10 mouse cellular contexts compared by ENCODE assay signal in genomic region chr1:193599163-193599562, GRCm38 (mm10).
DNase-seq lines count a peak whose midpoint lies in the region; TF ChIP-seq lines count a peak whose summit lies in the region.
"Had no signal": no experiment of that assay in that cellular context is flagged by ENCODE, and none has a peak within 500 bp of the region (broad histone marks: within the 10 kb centered on the region; RNA-seq: fewer than 3 reads in every experiment).

No protein-coding gene starts in this region.

- no peak for DNase-seq in cerebellum, adult 2 months
- no peak for DNase-seq in cerebellum, adult 11-12 months
- peak; percentile 6 for DNase-seq in lung, postnatal 36 days
- no peak for DNase-seq in lung, postnatal 14 days
- DNase-seq in embryo, embryonic 10.5 days (ENCODE audit: low spot score), result peak; percentile 50
- DNase-seq in testis, postnatal 14 days (ENCODE audit: low spot score), result peak; percentile 15
- no peak for DNase-seq in frontal cortex, postnatal 36 days (ENCODE audit: low spot score in 2 of 2)
- DNase-seq in layer of hippocampus, postnatal 36 days, result no peak
- DNase-seq: liver, embryonic 13.5 days had no signal

- no peaks in the 10 kb centered on the region for H3K27me3 ChIP-seq in cerebellum, adult 2 months (ENCODE audit: control insufficient read depth, insufficient read depth, low read length)
- H3K27me3 ChIP-seq: embryonic facial prominence, embryonic 12.5 days; liver, embryonic 13.5 days had no signal

- H3K4me3 ChIP-seq in cerebellum, adult 2 months (replicated peaks; ENCODE audit: insufficient read depth, low read depth, low read length), result no peak overlapping the region
- H3K4me3 ChIP-seq: embryonic facial prominence, embryonic 12.5 days; liver, embryonic 13.5 days had no signal

- no peak for TF ChIP-seq POLR2A in cerebellum, adult 2 months (IDR thresholded peaks at IDR 0.05; ENCODE audit: borderline replicate concordance, insufficient read depth, low read length)

- no peaks in the 10 kb centered on the region for H3K4me1 ChIP-seq in cerebellum, adult 2 months (ENCODE audit: control insufficient read depth, insufficient read depth, low read length)
- H3K4me1 ChIP-seq: embryonic facial prominence, embryonic 12.5 days; liver, embryonic 13.5 days had no signal

- WGBS in cerebellum, adult 2 months, result 50% methylated on average over 1 of the region's 1 CpGs

- TF ChIP-seq CTCF in cerebellum, adult 2 months (IDR thresholded peaks at IDR 0.05; ENCODE audit: borderline replicate concordance, insufficient read depth, low read depth, low read length), result peak; percentile 16; the same call in 1 of the 2 replicates

- no peak overlapping the region for H3K27ac ChIP-seq in cerebellum, adult 2 months (ENCODE audit: insufficient read depth, low read length)
- H3K27ac ChIP-seq: embryonic facial prominence, embryonic 12.5 days; liver, embryonic 13.5 days had no signal

Comparison
In these comparisons a context has a peak if more than half of its experiments do, and no peak if none do; other contexts are left out.
1. DNase-seq: peak in lung, postnatal 36 days (single experiment), embryo, embryonic 10.5 days (single experiment) and testis, postnatal 14 days (single experiment); none in cerebellum, adult 2 months (0 of 2), cerebellum, adult 11-12 months (single experiment), lung, postnatal 14 days (single experiment), frontal cortex, postnatal 36 days (0 of 2) and layer of hippocampus, postnatal 36 days (0 of 2).